Mouse (Mus musculus) stomach, postnatal 0 days (tissue): Measurements from ENCODE around the gene Slc25a34. TPM values are rescaled to one million over a fixed set of nuclear protein-coding genes. Genes with fewer than 3 reads are reported as not detected.
A peak's percentile ranks its signal among the peaks of the same experiment; 100 is the strongest.

Experiments used
- ATAC-seq: fragments of 200-750 bp; cut with Nextera tagmentation; 2 replicates; pipeline ENCODE4 v1.8.0; 2017; ENCODE audit not compliant: low FRiP score, low TSS enrichment
- DNase-seq: peaks from one replicate; pipeline ENCODE4 v3.0.0-alpha.2; 2016; ENCODE audit warnings: low spot score
- H3K27ac ChIP-seq: fragments of 300-500 bp; sonication (generic); replicated peaks from 2 replicates; pipeline ENCODE4 v1.5.1; 2014; ENCODE audit warnings: mild to moderate bottlenecking, control low read depth
- H3K27me3 ChIP-seq: fragments of 300-500 bp; sonication (generic); 2 replicates; pipeline ENCODE4 v1.6.1; 2014; ENCODE audit warnings: low read length; ENCODE audit not compliant: control insufficient read depth, insufficient read depth
- H3K36me3 ChIP-seq: fragments of 300-500 bp; sonication (generic); 2 replicates; pipeline ENCODE4 v1.6.1; 2014; ENCODE audit warnings: low read length, mixed read lengths; ENCODE audit not compliant: control insufficient read depth, insufficient read depth
- H3K4me1 ChIP-seq: fragments of 300-500 bp; sonication (generic); replicated peaks from 2 replicates; pipeline ENCODE4 v1.6.1; 2014; ENCODE audit warnings: antibody characterized with exemption; ENCODE audit not compliant: control insufficient read depth, insufficient read depth
- H3K4me2 ChIP-seq: fragments of 300-500 bp; sonication (generic); replicated peaks from 2 replicates; pipeline ENCODE4 v1.6.1; 2014; ENCODE audit warnings: low read depth, mild to moderate bottlenecking, control low read depth, moderate library complexity
- H3K4me3 ChIP-seq: fragments of 300-500 bp; sonication (generic); 2 replicates; pipeline ENCODE4 v1.5.1; 2014; ENCODE audit warnings: low read depth, low read length, control low read depth
- H3K9ac ChIP-seq: fragments of 300-500 bp; sonication (generic); 2 replicates; pipeline ENCODE4 v1.6.1; 2014; ENCODE audit warnings: mild to moderate bottlenecking, low read length, control low read depth, mixed read lengths
- H3K9me3 ChIP-seq: fragments of 300-500 bp; sonication (generic); 2 replicates; pipeline ENCODE4 v1.6.1; 2016; ENCODE audit warnings: low read length; ENCODE audit not compliant: control insufficient read depth
- CTCF ChIP-seq: IDR thresholded peaks from 2 replicates; pipeline ENCODE4 v1.5.1; 2016; ENCODE audit warnings: antibody characterized with exemption, low read depth, mild to moderate bottlenecking, moderate library complexity
- EP300 ChIP-seq: optimal IDR thresholded peaks from 2 replicates; pipeline ENCODE3; 2016; ENCODE audit warnings: antibody characterized with exemption
- WGBS: fragments of 180-500 bp; shearing (Covaris S2); extraction: QIAGEN DNeasy Blood & Tissue Kit; methylation state at CpG from one replicate; pipeline ENCODE4 v1.1.7; 2014; 5-methylcytosine and 5-hydroxymethylcytosine counted together
- polyA plus RNA-seq: library from polyadenylated mRNA; unstranded; fragments of >200 nt; fragmentation: Nextera tagmentation; extraction: Ambion mirVana; gene quantifications from 2 replicates; pipeline ENCODE4 v1.2.1, GENCODE M21; 2015

Slc25a34 gene
- 1.6 and 1.8 TPM in 2 replicates for polyA plus RNA-seq

GRCm38 (mm10) chr4:141623666-141624065, at the start of gene Slc25a34:
Gene Slc25a34 (minus strand): TSS chr4:141623821.
- Histone ChIP-seq H3K27me3 (no peaks in the 10 kb centered on the region), H3K27ac (peak within 1 kb of the TSS; percentile 14; the same call in 1 of the 2 replicates), H3K36me3 (peaks cover 13% of the 10 kb centered on the region), H3K4me1 (0 out of 2 replicates have a peak, but pooled peaks cover 2% of the 10 kb centered on the region), H3K4me2 (no peak within 1 kb of the TSS), H3K9me3 (no peaks in the 10 kb centered on the region), H3K9ac (0 out of 2 replicates have a peak within 1 kb of the TSS, but pooled peaks have one; percentile 13), H3K4me3 (no peak within 1 kb of the TSS)
- peak; percentile 84 for ATAC-seq
- 50% methylated on average over 1 of the region's 1 CpGs for WGBS
- TF ChIP-seq CTCF = peak; percentile 30
- no peak for TF ChIP-seq EP300
- peak; percentile 72 for DNase-seq

- H3K27ac ChIP-seq = no peak overlapping the region
- no peak overlapping the region for H3K4me3 ChIP-seq
- no peak overlapping the region for H3K9ac ChIP-seq
- H3K27me3 ChIP-seq = no peaks in the 10 kb centered on the region
- H3K4me1 ChIP-seq = no peaks in the 10 kb centered on the region
- H3K36me3 ChIP-seq = no peaks in the 10 kb centered on the region; the same call in 1 of the 2 replicates
- no peaks in the 10 kb centered on the region for H3K9me3 ChIP-seq
- WGBS = 73% methylated on average over 13 of the region's 13 CpGs
- TF ChIP-seq CTCF (no peak), EP300 (no peak)
- ATAC-seq = 0 out of 2 replicates have a peak, but pooled peaks have one; percentile 36
- H3K4me2 ChIP-seq = no peak overlapping the region
- no peak for DNase-seq
Measured at GRCm38 (mm10) chr4:141672325-141672724, 48.7 kb upstream of the Slc25a34 start.

- TF ChIP-seq CTCF (no peak), EP300 (no peak)
- 55% methylated on average over 4 of the region's 4 CpGs for WGBS
Measured at GRCm38 (mm10) chr4:141671389-141671788, 47.8 kb upstream of the Slc25a34 start.

GRCm38 (mm10) chr4:141669898-141670712, 46.5 kb upstream of the Slc25a34 start:
- 68% methylated on average over 18 of the region's 18 CpGs for WGBS
- Histone ChIP-seq H3K27me3 (no peaks in the 10 kb centered on the region), H3K4me2 (no peak overlapping the region), H3K27ac (0 out of 2 replicates have a peak overlapping the region, but pooled peaks have one; percentile 4), H3K9me3 (no peaks in the 10 kb centered on the region), H3K4me3 (no peak overlapping the region), H3K36me3 (no peaks in the 10 kb centered on the region), H3K4me1 (no peaks in the 10 kb centered on the region), H3K9ac (no peak overlapping the region)
- DNase-seq (no peak), ATAC-seq (peak; percentile 50)
- TF ChIP-seq EP300 = peak; percentile 21
- TF ChIP-seq CTCF = no peak

More at GRCm38 (mm10) chr4:141671389-141671788, 47.8 kb upstream of the Slc25a34 start:
- no peak for ATAC-seq
- Histone ChIP-seq H3K27me3 (no peaks in the 10 kb centered on the region), H3K9ac (no peak overlapping the region), H3K4me3 (no peak overlapping the region), H3K4me2 (no peak overlapping the region), H3K27ac (no peak overlapping the region), H3K36me3 (no peaks in the 10 kb centered on the region), H3K9me3 (no peaks in the 10 kb centered on the region), H3K4me1 (no peaks in the 10 kb centered on the region)
- DNase-seq = no peak

GRCm38 (mm10) chr4:141664799-141665198, 41.2 kb upstream of the Slc25a34 start, which contains the start of gene Plekhm2:
Gene Plekhm2 (minus strand): TSS chr4:141664899.
- Histone ChIP-seq H3K4me1 (peaks cover 3% of the 10 kb centered on the region; the same call in 1 of the 2 replicates), H3K4me2 (peak within 1 kb of the TSS; percentile 90), H3K36me3 (peaks cover 2% of the 10 kb centered on the region; the same call in 1 of the 2 replicates), H3K27ac (peak within 1 kb of the TSS; percentile 91), H3K4me3 (peak within 1 kb of the TSS; percentile 81), H3K27me3 (no peaks in the 10 kb centered on the region), H3K9me3 (no peaks in the 10 kb centered on the region), H3K9ac (peak within 1 kb of the TSS; percentile 96)
- DNase-seq (no peak), ATAC-seq (no peak; the same call in 1 of the 2 replicates)
- no peak for TF ChIP-seq EP300
- WGBS = 64% methylated on average over 8 of the region's 8 CpGs
